Mouse (Mus musculus): ENCODE results near the gene Adamts20. TPM values are rescaled to one million over a fixed set of nuclear protein-coding genes. Genes with fewer than 3 reads are reported as not detected.

The Adamts20 gene
- polyA plus RNA-seq, 1 experiment from 2014 or later, result 4.0 TPM

- Histone ChIP-seq H3K4me3 (no peak overlapping the region), H3K4me1 (replicated peaks) (peaks cover 17% of the 10 kb centered on the region), H3K36me3 (no peaks in the 10 kb centered on the region), H3K27ac (replicated peaks) (peak overlapping the region; percentile 46; the same call in 1 of the 2 replicates), H3K9me3 (no peaks in the 10 kb centered on the region), H3K27me3 (no peaks in the 10 kb centered on the region), H3K9ac (no peak overlapping the region), H3K4me2 (no peak overlapping the region)
- ATAC-seq (ENCODE audit: low read depth), result peak; percentile 56; the same call in 1 of the 2 replicates
- WGBS, result 61% methylated on average over 8 of the region's 8 CpGs
Observed at GRCm38 (mm10) chr15:94263866-94264496, 201.2 kb downstream of the Adamts20 start.

DNA sequence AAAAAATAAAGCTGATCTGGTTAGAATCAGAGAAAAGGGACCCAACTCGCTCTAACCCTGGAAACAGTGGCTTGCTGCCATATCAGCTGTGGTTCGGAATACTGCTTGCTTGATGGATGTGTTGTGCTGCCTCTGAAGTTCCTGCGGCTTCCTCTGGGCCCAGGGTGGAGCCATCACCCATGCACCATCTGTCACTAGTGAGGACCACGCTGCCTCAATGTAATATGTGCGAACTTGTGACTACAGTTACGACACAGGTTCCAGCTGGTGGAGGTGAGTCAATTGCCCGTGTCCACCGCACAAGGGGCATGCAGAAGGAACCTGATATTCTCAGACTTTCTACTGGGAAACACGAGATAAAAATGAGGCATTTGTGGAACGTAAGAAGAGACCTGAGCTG lies 202.0 kb downstream of the Adamts20 start:
- Histone ChIP-seq H3K9ac (no peak overlapping the region), H3K4me2 (no peak overlapping the region), H3K4me1 (replicated peaks) (peaks cover 17% of the 10 kb centered on the region), H3K36me3 (no peaks in the 10 kb centered on the region), H3K4me3 (no peak overlapping the region), H3K27ac (replicated peaks) (no peak overlapping the region), H3K27me3 (no peaks in the 10 kb centered on the region), H3K9me3 (no peaks in the 10 kb centered on the region)
- WGBS, result 58% methylated on average over 10 of the region's 10 CpGs
- ATAC-seq (ENCODE audit: low read depth), result no peak

GRCm38 (mm10) chr15:94259497-94259896 lies 205.7 kb downstream of the Adamts20 start:
- Histone ChIP-seq H3K27me3 (no peaks in the 10 kb centered on the region), H3K9ac (no peak overlapping the region), H3K36me3 (no peaks in the 10 kb centered on the region), H3K4me3 (no peak overlapping the region), H3K27ac (replicated peaks) (no peak overlapping the region), H3K4me1 (replicated peaks) (peaks cover 18% of the 10 kb centered on the region), H3K4me2 (no peak overlapping the region), H3K9me3 (no peaks in the 10 kb centered on the region)
- 94% methylated on average over 4 of the region's 4 CpGs for WGBS
- ATAC-seq (ENCODE audit: low read depth), result no peak

DNA sequence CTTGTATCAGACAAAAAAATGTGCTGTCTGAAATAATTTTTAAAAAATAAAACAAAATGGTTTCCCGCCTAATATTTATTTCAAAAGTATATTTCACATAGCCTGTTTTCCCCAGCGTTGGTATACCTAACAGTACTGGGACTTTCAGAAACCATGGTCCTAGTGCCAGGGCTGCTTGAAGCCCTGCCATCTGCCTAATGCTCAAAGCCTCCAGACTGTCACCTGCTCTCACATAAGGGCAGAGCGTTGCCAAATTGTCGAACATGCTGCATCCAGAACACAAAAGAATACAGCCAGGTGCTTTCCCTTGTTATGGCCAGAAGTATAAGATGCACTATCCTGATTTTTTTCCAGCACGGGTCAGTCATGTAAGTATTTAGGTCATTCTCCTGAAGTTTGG lies 209.7 kb downstream of the Adamts20 start:
- no peak for ATAC-seq (ENCODE audit: low read depth)
- Histone ChIP-seq H3K4me2 (no peak overlapping the region), H3K9me3 (no peaks in the 10 kb centered on the region), H3K36me3 (no peaks in the 10 kb centered on the region), H3K4me1 (replicated peaks) (peaks cover 10% of the 10 kb centered on the region; the same call in 1 of the 2 replicates), H3K4me3 (no peak overlapping the region), H3K9ac (no peak overlapping the region), H3K27me3 (no peaks in the 10 kb centered on the region), H3K27ac (replicated peaks) (no peak overlapping the region)
- WGBS, result 88% methylated on average over 5 of the region's 5 CpGs

DNA sequence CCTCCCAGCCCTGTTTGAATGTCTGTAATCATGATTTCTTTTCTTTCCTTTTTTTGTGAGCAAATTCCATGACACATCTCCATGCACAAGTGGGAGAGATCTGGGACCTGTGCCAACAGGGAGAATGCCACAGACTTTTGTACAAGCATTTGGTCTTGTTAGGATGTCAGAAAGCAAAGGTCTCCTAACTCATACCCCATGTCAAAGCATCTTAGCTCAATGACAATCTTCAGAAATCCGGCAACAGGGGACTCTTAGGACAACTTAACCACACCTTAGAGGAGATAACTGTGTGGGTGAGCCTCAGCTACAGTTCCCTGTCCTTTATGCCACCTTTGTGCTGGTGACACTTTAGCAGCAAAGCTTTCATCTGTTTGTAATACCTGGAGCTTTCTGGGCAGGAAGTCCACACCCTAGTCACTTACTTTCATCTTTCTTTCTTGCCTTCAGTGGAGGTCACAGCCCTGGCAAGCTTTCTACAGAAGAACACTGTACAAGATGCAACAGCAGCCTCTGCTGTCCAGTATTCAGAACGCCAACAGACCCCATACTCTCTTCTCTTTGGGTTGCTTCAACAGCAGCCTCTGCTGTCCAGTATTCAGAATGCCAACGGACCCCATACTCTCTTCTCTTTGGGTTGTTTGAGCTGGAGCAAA lies 210.2 kb downstream of the Adamts20 start:
- no peaks in the 10 kb centered on the region for H3K9me3 ChIP-seq
- H3K4me2 ChIP-seq, result no peak overlapping the region
- H3K4me3 ChIP-seq, result no peak overlapping the region
- 0 out of 2 replicates have a peak, but pooled peaks have one; percentile 40 for ATAC-seq (ENCODE audit: low read depth)
- WGBS, result 80% methylated on average over 3 of the region's 3 CpGs
- peaks cover 10% of the 10 kb centered on the region; the same call in 1 of the 2 replicates for H3K4me1 ChIP-seq (replicated peaks)
- no peaks in the 10 kb centered on the region for H3K27me3 ChIP-seq
- H3K9ac ChIP-seq, result no peak overlapping the region
- H3K27ac ChIP-seq (replicated peaks), result no peak overlapping the region
- H3K36me3 ChIP-seq, result no peaks in the 10 kb centered on the region

DNA sequence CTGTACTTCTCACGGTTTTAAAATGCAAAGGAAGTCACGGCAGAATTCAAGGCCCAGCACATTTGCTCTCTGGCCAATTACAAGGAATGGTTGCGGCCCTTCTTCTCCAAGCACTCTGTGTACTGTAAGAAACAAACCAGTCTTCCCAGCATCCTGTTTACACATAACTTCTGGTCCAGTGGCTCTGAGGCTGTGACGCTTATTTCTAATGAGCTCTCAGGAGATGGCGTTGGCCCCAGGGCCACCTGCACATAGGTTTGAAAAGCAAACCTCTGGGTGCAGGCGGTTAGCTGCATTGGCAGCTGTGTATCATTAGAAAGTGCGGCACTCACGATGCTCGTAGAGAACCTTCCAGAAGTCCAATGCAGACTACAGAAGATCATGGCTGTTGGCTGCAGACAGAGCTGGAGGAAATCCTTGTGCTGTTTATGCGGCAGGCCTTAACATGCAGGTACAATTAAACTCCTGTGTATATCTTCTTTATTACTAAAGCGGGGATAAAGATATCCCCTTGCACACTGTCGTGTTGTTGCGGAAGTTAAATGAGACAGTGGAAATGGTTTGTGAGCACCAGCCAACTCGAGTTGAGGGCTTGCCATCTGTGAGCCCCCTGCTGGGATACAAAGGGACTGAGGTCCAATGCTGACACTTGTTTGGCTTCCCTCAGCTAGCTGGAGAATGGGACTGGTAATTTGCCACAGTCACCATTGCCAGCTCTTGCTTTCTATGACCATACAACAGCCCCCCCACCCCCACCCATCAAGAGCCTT lies 210.9 kb downstream of the Adamts20 start:
- ATAC-seq (ENCODE audit: low read depth), result peak; percentile 77
- H3K27me3 ChIP-seq, result no peaks in the 10 kb centered on the region
- WGBS, result 73% methylated on average over 14 of the region's 14 CpGs

DNA sequence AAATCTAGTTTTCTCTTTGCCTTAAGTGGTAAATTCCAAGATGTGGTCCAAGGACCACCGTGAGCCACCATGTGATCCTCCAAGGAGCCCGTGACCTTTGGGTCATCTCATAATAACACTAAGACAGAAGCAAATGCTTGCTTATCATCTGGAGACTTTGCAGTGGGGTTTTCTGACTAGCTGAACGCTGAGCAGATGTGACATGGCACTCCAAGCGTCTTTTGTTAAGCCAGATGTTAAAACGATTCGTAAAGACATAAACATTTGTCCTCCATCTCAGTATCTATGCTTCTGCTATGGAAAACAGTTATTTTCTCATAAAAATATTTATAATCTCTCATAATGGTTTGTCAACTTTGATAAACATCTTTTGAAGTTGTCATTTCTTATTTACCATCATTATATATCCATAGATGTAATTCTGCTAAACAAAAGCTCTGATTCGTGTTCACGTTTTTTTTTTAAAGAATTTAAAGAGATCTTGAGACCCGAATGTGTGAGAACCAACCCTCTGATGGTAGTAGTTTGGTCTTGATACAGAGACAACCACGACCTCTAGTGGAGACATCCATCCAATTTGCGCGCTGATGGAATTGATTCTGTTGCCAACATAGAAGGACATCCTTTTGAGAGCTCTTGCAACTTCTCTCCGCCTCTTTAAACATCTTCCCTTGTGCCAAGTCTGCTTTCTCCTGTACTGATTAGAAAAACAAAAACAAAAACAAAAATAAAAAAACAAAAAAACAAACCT lies 212.1 kb downstream of the Adamts20 start:
- no peak overlapping the region for H3K4me3 ChIP-seq
- no peak for ATAC-seq (ENCODE audit: low read depth)
- no peak overlapping the region for H3K4me2 ChIP-seq
- no peaks in the 10 kb centered on the region for H3K27me3 ChIP-seq
- no peak overlapping the region for H3K9ac ChIP-seq
- WGBS, result 74% methylated on average over 13 of the region's 13 CpGs
- peaks cover 10% of the 10 kb centered on the region; the same call in 1 of the 2 replicates for H3K4me1 ChIP-seq (replicated peaks)
- no peak overlapping the region for H3K27ac ChIP-seq (replicated peaks)
- H3K9me3 ChIP-seq, result no peaks in the 10 kb centered on the region
- no peaks in the 10 kb centered on the region for H3K36me3 ChIP-seq

More for the DNA sequence above, 210.9 kb downstream of the Adamts20 start:
- Histone ChIP-seq H3K9ac (no peak overlapping the region), H3K36me3 (no peaks in the 10 kb centered on the region), H3K4me3 (no peak overlapping the region), H3K9me3 (no peaks in the 10 kb centered on the region), H3K27ac (replicated peaks) (no peak overlapping the region), H3K4me1 (replicated peaks) (peaks cover 10% of the 10 kb centered on the region; the same call in 1 of the 2 replicates), H3K4me2 (no peak overlapping the region)

DNA sequence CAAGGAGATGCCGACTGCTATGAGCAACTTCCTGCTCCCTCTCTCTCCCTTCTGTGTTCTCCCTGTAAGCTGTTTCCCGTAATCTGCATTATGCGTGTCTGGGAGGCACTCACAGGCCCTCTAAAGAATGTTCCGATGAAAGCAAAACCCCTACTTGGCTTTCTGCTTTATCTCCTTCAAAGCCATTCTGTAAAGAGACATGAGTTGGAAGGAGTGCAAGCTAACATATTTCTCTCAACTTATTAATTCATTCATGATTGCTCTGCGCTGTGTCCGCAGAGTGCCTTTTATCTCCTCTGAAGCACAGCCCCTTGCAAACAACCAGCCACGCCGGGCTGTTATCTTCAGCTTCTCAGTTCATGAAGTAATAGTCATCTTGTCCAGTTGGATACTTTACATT lies 215.5 kb downstream of the Adamts20 start:
- no peak for ATAC-seq (ENCODE audit: low read depth)
- Histone ChIP-seq H3K4me3 (no peak overlapping the region), H3K4me2 (no peak overlapping the region), H3K27ac (replicated peaks) (no peak overlapping the region), H3K27me3 (no peaks in the 10 kb centered on the region), H3K36me3 (no peaks in the 10 kb centered on the region), H3K9me3 (no peaks in the 10 kb centered on the region), H3K4me1 (replicated peaks) (peaks cover 10% of the 10 kb centered on the region; the same call in 1 of the 2 replicates), H3K9ac (no peak overlapping the region)
- 84% methylated on average over 8 of the region's 8 CpGs for WGBS

GRCm38 (mm10) chr15:94248386-94248785 lies 216.8 kb downstream of the Adamts20 start:
- H3K27me3 ChIP-seq, result no peaks in the 10 kb centered on the region
- H3K36me3 ChIP-seq, result no peaks in the 10 kb centered on the region
- no peaks in the 10 kb centered on the region for H3K4me1 ChIP-seq (replicated peaks)
- no peak overlapping the region for H3K4me2 ChIP-seq
- H3K9ac ChIP-seq, result no peak overlapping the region
- no peak for ATAC-seq (ENCODE audit: low read depth)
- H3K27ac ChIP-seq (replicated peaks), result no peak overlapping the region
- 72% methylated on average over 6 of the region's 6 CpGs for WGBS
- H3K4me3 ChIP-seq, result no peak overlapping the region
- no peaks in the 10 kb centered on the region for H3K9me3 ChIP-seq

- Histone ChIP-seq H3K4me1 (replicated peaks) (no peaks in the 10 kb centered on the region), H3K9ac (no peak overlapping the region), H3K4me3 (no peak overlapping the region), H3K27me3 (no peaks in the 10 kb centered on the region), H3K4me2 (no peak overlapping the region), H3K36me3 (no peaks in the 10 kb centered on the region), H3K9me3 (no peaks in the 10 kb centered on the region), H3K27ac (replicated peaks) (no peak overlapping the region)
- WGBS, result 85% methylated on average over 5 of the region's 5 CpGs
- ATAC-seq (ENCODE audit: low read depth), result no peak
Observed at GRCm38 (mm10) chr15:94246669-94247068, 218.5 kb downstream of the Adamts20 start.

DNA sequence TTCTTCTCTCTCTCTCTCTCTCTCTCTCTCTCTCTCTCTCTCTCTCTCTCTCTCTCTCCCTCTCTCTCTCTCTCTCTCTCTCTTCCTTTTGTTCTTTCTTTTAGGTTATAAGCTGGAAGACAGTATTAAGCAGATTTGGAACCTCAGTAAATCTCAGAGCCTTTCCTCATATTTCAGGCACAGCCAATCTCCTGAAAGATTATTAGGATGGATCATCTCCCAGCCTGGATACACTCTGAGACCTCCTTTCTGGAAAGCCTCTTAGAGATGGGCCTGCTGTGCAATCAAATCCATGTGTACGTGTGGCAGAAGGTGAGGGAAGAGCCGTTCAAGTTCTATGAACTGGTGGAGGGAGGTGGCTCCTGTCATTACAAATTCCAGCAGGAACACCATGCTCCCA lies 220.9 kb downstream of the Adamts20 start:
- Histone ChIP-seq H3K27ac (replicated peaks) (no peak overlapping the region), H3K4me1 (replicated peaks) (no peaks in the 10 kb centered on the region), H3K36me3 (no peaks in the 10 kb centered on the region), H3K27me3 (no peaks in the 10 kb centered on the region), H3K4me2 (no peak overlapping the region), H3K4me3 (no peak overlapping the region), H3K9me3 (no peaks in the 10 kb centered on the region), H3K9ac (no peak overlapping the region)
- no peak for ATAC-seq (ENCODE audit: low read depth)
- 60% methylated on average over 2 of the region's 2 CpGs for WGBS

DNA sequence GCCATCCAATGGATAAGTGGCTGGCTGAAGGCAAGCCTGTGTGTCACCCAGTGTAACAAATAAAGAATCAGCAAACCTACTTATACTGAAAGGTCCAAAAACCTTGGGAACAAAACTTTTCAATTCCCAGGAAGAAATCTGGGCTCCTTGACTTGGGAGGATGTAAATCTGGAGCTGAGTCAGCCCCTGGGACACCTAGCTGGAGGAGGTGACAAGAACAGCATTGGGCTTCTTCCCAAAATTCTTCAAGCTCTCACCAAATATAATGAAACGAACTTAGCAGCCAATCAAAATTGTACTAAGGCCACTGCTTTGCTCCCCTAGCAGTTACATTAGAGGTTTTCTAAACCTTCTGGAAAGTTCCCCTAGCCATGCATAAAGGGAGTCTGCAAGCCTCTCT lies 223.1 kb downstream of the Adamts20 start:
- no peak for ATAC-seq (ENCODE audit: low read depth)
- H3K4me2 ChIP-seq, result no peak overlapping the region
- H3K9me3 ChIP-seq, result no peaks in the 10 kb centered on the region
- no peak overlapping the region for H3K4me3 ChIP-seq
- H3K4me1 ChIP-seq (replicated peaks), result no peaks in the 10 kb centered on the region
- WGBS, result 89% methylated on average over 1 of the region's 1 CpGs
- no peaks in the 10 kb centered on the region for H3K36me3 ChIP-seq
- no peak overlapping the region for H3K9ac ChIP-seq
- no peaks in the 10 kb centered on the region for H3K27me3 ChIP-seq
- H3K27ac ChIP-seq (replicated peaks), result no peak overlapping the region
